Mouse (Mus musculus) Patski (cell line): Measurements from ENCODE around the gene Sppl2c. TPM values are rescaled to one million over a fixed set of nuclear protein-coding genes. Genes with fewer than 3 reads are reported as not detected.

Experiments used
- ATAC-seq: fragments of 100-300 bp; one replicate; pipeline ENCODE4 v1.8.0; 2021
- CTCF ChIA-PET: fragments of 350-600 bp; sonication (Branson Sonifier 250); formaldehyde crosslinking; loops from one replicate; lab custom pipeline; 2022; ENCODE audit warnings: inconsistent platforms; lab: Charles Lee
- POLR2A ChIA-PET: fragments of 350-600 bp; sonication (Branson Sonifier 250); formaldehyde crosslinking; loops from one replicate; lab custom pipeline; 2022; ENCODE audit warnings: antibody characterized with exemption, inconsistent platforms; lab: Charles Lee
- DNase-seq: peaks from one replicate; pipeline ENCODE4 v3.0.0-alpha.2; 2011; ENCODE audit warnings: low read depth, low spot score
- H3K27me3 ChIP-seq: fragments of 371-371 bp; one replicate; pipeline ENCODE4 v1.5.1; 2021
- CTCF ChIP-seq: fragments of 100-300 bp; IDR thresholded peaks from one replicate; pipeline ENCODE4 v1.5.1; 2021
- in situ Hi-C: fragments of 300-500 bp; cut with MboI; formaldehyde crosslinking; loops from 3 replicates; pipeline ENCODE4 v1.11.1; 2018; ENCODE audit warnings: low pct_unique_long_range_greater_than_20kb, mixed read lengths
- polyA plus RNA-seq: library from polyadenylated mRNA; unstranded; gene quantifications from one replicate; pipeline ENCODE4 v1.2.3, GENCODE M21; 2021

Gene Sppl2c
- polyA plus RNA-seq: not detected

- H3K27me3 ChIP-seq: peaks cover 20% of the 10 kb centered on the region
- no peak for DNase-seq
- in situ Hi-C loops: loop anchor here (25.0 kb wide), 1 partner anchor 424 kb away; the partner anchor contains the start of gene Wnt3
- TF ChIP-seq CTCF: no peak
- ChIA-PET POLR2A (no interaction called here), CTCF (interaction anchor here (0.8 kb wide), 1 partner anchor 189 kb away, joined by 3 read pairs; no protein-coding TSS in a partner anchor)
- no peak for ATAC-seq
These were observed at the start of gene Sppl2c for GRCm38 (mm10) chr11:104186135-104186836. Sppl2c (plus strand) TSS chr11:104186327.

DNA sequence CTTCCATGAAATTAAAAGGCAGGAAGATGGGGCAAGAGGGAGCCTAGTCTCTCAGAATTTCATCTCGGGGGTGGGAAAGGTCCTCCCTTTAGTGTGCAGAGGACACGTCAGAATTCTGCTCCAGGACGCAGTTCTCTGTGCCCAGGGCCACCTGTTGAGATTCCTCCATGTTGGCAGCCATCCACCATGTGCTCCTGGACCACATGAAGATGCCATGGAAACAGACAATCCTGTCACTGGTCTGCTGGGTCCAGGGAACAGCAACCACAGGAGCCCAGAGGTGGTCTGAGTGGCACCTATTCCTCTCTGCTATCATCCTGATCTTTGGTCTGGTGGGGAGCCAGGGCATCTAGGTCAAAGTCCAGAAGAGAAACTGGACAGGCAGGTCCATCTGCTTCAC, 47.2 kb upstream of the Sppl2c start:
- ChIA-PET POLR2A (no interaction called here), CTCF (no interaction called here)
- DNase-seq (no peak), ATAC-seq (no peak)
- H3K27me3 ChIP-seq: peaks cover 63% of the 10 kb centered on the region
- in situ Hi-C loops: no loop called here
- TF ChIP-seq CTCF: no peak

GRCm38 (mm10) chr11:104144930-104145329, 41.2 kb upstream of the Sppl2c start:
- in situ Hi-C loops: no loop called here
- CTCF ChIA-PET: no interaction called here
- ATAC-seq (no peak), DNase-seq (no peak)
- TF ChIP-seq CTCF: no peak
- peaks cover 42% of the 10 kb centered on the region for H3K27me3 ChIP-seq
- POLR2A ChIA-PET: interaction anchor here (0.6 kb wide), 1 partner anchor 339 kb away, joined by 3 read pairs; no protein-coding TSS in a partner anchor

GRCm38 (mm10) chr11:104148787-104149186, 37.3 kb upstream of the Sppl2c start:
- DNase-seq: no peak
- CTCF ChIA-PET: no interaction called here
- peaks cover 32% of the 10 kb centered on the region for H3K27me3 ChIP-seq

GRCm38 (mm10) chr11:104150911-104151310, 35.2 kb upstream of the Sppl2c start:
- H3K27me3 ChIP-seq: peaks cover 27% of the 10 kb centered on the region
- TF ChIP-seq CTCF: no peak
- in situ Hi-C loops: no loop called here
- ATAC-seq: no peak
- ChIA-PET POLR2A (interaction anchor here (0.7 kb wide), 1 partner anchor 140 kb away, joined by 3 read pairs; no protein-coding TSS in a partner anchor), CTCF (interaction anchor here (0.9 kb wide), 1 partner anchor 20 kb away, joined by 3 read pairs; no protein-coding TSS in a partner anchor)
- DNase-seq: no peak

More at GRCm38 (mm10) chr11:104148787-104149186, 37.3 kb upstream of the Sppl2c start:
- in situ Hi-C loops: no loop called here
- ATAC-seq: no peak
- TF ChIP-seq CTCF: no peak
- POLR2A ChIA-PET: no interaction called here

GRCm38 (mm10) chr11:104154332-104154731, 31.8 kb upstream of the Sppl2c start:
- in situ Hi-C loops: no loop called here
- DNase-seq: no peak
- ATAC-seq: no peak
- no peak for TF ChIP-seq CTCF
- H3K27me3 ChIP-seq: peaks cover 40% of the 10 kb centered on the region
- CTCF ChIA-PET: no interaction called here
- POLR2A ChIA-PET: no interaction called here

GRCm38 (mm10) chr11:104154820-104155635, 31.1 kb upstream of the Sppl2c start:
- CTCF ChIA-PET: no interaction called here
- ATAC-seq (no peak), DNase-seq (no peak)

DNA sequence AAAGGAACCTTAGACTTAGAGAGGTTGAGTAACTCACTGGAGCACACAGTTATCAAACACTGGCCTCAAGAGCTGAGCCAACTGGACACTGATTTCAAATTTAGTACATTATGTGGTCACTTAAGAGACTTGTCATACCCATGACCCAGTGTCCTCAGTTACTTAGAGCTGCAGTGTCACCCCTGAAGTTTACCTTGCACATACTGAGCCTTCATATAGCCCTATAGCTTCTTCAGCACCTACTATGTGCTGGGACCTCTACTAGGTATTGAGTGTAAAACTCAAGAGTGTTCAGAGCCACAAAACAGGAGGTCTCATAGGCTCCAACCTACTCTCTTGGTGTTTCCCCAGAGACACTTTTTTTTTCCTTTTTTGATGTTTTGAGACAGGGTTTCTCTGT, 30.2 kb upstream of the Sppl2c start:
- in situ Hi-C loops: no loop called here
- no peak for DNase-seq
- POLR2A ChIA-PET: no interaction called here
- TF ChIP-seq CTCF: no peak
- CTCF ChIA-PET: no interaction called here
- no peak for ATAC-seq
- H3K27me3 ChIP-seq: peaks cover 52% of the 10 kb centered on the region

More at GRCm38 (mm10) chr11:104154820-104155635, 31.1 kb upstream of the Sppl2c start:
- no peak for TF ChIP-seq CTCF
- H3K27me3 ChIP-seq: peaks cover 47% of the 10 kb centered on the region
- POLR2A ChIA-PET: no interaction called here
- in situ Hi-C loops: no loop called here

DNA sequence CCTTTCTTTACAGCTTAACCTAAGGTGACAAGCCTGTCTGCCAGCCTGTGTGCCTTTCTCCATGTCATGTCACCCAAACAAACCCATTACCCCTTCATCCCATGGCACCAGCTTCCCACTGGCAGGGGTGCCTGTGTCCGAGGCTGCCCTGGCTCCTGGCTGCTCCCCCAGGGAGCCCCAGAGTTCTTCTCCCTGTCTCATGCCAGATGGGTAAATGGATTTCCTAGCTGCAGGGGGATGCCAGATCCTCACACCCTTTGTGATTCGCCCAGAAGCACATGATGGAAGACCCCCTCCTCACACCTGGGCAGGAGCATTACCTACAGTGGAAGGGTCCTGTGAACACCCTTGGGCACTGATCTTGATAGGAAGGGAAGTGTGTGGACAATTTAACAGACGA, 29.7 kb upstream of the Sppl2c start:
- in situ Hi-C loops: no loop called here
- ATAC-seq (no peak), DNase-seq (no peak)
- ChIA-PET CTCF (no interaction called here), POLR2A (no interaction called here)
- TF ChIP-seq CTCF: no peak
- H3K27me3 ChIP-seq: peaks cover 52% of the 10 kb centered on the region

GRCm38 (mm10) chr11:104157603-104158259, 28.4 kb upstream of the Sppl2c start:
- DNase-seq (no peak), ATAC-seq (no peak)
- ChIA-PET CTCF (no interaction called here), POLR2A (interaction anchor here (1.4 kb wide), 1 partner anchor 14 kb away, joined by 10 read pairs; no protein-coding TSS in a partner anchor)
- H3K27me3 ChIP-seq: peaks cover 49% of the 10 kb centered on the region
- in situ Hi-C loops: no loop called here
- no peak for TF ChIP-seq CTCF
